Mouse (Mus musculus): ENCODE results near the gene Ttc38.

GRCm38 (mm10) chr15:85902505-85902904 is 70.4 kb downstream of the Ttc38 start:
- TF ChIP-seq CTCF (IDR thresholded peaks at IDR 0.05; ENCODE audit: low read depth, low read length) (no peak), POLR2A (IDR thresholded peaks at IDR 0.05; ENCODE audit: borderline replicate concordance, low read depth, low read length) (no peak)
